Mouse (Mus musculus): ENCODE results near the gene Olfr802.

Gene Olfr802

DNA sequence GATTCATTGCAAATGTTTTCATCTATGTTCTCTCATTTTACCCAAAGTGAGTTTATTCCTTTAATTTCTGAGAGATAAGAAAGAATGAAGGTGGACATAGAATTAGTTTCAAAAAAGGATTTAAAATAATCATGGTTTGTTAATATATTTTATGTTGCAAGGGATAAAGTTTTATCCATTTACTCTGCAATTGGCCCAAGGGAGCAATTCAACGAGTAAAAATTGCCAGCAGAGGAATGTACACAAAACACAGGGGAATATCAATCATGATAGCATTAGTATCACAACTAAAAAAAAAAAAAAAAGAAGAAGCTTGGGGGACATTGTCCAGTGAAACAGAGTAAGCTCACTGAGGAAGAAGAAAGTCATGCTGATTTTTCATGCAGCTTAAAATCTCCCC lies at the start of gene Olfr802:
Gene Olfr802, minus strand, starts transcription at position 101 of the 400 bp plus-strand sequence.
- no peak for DNase-seq (ENCODE audit: low spot score)

DNA sequence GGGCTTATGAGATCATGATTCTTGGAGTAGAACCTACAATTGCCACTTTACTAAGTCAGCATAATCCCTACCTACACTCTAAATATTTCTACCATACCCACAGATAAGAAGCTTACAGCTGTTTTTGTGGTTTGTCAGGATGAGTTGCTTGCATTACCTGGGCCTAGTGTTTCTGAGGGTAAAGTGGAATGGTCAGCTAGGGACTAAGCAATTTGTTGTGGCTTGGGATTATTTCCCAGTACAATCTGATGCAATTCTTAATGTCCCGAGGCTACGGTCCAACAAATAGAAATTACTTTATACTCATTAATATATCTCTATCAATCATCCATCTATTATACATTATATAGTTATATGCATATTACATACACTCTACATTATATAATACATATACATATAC lies 41.3 kb upstream of the Olfr802 start, which contains the start of gene Olfr805:
Gene Olfr805, minus strand, starts transcription at position 101 of the 400 bp plus-strand sequence.
- DNase-seq (ENCODE audit: low spot score): no peak

DNA sequence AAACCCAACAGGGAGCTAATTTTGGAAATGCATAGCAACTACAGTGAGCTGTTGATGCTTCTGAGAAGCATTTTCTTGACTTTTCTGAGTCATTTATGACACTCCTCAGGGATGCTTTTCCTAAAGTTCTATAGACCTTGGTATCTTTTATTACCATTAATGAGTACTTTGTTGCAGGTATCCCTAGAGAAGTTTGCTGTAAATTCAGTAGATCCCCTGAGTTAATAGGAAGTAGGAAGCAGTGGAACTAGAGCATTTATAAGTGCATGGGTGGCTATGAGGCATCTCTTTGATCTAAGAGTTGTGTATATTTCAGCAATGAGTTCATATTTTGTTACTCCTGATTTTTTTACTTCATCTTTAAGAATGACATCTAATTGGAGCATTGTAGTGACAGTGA lies 14.9 kb upstream of the Olfr802 start, which contains the start of gene Olfr804:
Gene Olfr804, plus strand, starts transcription at position 301 of the 400 bp plus-strand sequence.
- no peak for DNase-seq (ENCODE audit: low spot score)

DNA sequence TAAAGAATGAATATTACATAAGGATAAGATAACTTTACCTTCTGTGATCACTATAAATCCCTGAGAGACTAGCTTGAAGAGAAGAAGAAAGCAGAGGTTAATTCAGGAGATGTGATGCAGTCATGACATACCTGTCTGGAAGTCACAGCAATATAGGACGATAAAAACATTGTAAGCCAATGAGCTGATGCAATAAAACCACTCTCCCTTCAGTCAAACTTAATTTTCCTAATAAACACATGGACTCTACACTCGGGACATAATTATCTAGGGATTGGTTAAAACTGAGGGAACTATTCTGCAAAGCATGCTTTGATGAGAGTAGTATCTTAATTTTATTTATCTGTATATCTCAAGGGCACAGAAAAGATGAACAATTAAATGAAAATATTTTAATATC lies 6.2 kb upstream of the Olfr802 start, which contains the start of gene Olfr803:
Gene Olfr803, minus strand, starts transcription at position 101 of the 400 bp plus-strand sequence.
- DNase-seq (ENCODE audit: low spot score): no peak

DNA sequence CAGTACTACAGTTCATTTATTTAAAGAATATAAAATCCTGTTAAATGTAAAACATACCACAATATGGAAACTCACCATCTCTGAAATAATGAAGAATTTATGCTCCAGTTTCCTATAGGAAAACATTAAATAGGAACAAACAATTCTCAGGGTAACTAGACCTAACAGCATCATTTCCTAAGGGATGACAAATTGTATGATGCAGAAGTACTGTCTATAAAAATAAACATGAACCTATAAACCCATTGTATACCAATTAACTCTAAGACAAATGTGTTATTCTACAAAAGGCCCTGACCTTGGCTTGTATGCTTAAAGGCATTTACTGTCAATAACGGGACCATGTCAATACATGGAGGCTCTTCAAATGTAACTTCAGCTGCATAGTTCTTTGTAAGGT lies 14.2 kb downstream of the Olfr802 start, which contains the start of gene Olfr801:
Gene Olfr801, minus strand, starts transcription at position 101 of the 400 bp plus-strand sequence.
- no peak for DNase-seq (ENCODE audit: low spot score)

DNA sequence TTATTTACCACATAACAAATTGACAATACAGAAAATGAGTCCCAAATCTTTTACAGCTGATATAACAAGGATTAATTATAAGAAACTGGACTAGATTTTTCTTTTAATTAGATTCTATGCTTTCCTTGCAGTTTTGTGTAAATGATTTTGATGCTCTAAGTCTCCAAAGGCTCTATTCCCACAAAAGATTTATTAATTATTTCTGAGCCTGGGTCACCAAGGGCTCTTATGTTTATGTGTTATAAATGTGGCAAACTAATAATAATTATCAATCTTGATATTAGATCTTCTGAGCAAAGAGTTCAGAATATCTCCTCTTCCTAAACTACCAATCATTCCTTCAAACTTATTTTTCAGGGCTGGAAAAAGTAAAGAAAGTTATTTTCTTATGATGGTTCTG lies 30.6 kb downstream of the Olfr802 start, which contains the start of gene Olfr800:
Gene Olfr800, plus strand, starts transcription at position 301 of the 400 bp plus-strand sequence.
- DNase-seq (ENCODE audit: low spot score): no peak

DNA sequence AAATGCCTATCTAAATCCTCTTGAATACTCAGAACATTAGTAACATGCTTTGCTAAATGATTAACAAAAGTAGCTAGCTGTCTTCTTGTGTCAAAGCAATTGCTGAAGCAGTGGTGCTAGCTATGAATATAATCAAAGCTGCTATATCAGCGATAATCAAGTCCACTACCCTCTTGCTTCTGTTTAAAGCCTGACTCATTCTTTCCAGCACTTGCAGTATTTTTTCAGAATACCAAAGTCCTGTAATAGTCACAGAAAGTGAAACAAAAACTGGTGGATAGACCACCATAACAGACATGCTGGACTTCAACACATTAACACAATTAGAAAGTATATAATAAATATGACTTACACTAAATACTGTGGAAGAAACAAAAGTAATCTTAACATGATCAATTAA lies 36.2 kb downstream of the Olfr802 start:
- no peak for DNase-seq (ENCODE audit: low spot score)

DNA sequence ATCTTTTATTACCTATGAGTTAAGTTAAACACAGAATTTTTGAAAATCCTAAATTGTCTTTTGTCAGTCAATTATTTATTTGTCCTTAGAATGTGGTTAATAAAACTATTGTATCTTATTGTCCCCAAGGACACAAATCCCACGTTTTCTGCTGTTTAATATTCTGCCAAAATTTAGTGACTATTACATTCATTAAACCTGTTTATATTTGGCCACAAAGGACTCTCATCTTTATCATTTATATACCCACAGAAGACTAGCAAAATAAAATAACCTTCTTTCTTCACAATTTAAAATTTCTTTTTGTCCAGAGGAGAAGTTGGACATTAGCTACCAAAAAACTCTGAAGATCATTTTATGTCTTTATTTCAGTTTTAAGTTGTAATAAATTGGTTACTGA lies 50.8 kb downstream of the Olfr802 start, which contains the start of gene Olfr799:
Gene Olfr799, plus strand, starts transcription at position 301 of the 400 bp plus-strand sequence.
- no peak for DNase-seq (ENCODE audit: low spot score)

DNA sequence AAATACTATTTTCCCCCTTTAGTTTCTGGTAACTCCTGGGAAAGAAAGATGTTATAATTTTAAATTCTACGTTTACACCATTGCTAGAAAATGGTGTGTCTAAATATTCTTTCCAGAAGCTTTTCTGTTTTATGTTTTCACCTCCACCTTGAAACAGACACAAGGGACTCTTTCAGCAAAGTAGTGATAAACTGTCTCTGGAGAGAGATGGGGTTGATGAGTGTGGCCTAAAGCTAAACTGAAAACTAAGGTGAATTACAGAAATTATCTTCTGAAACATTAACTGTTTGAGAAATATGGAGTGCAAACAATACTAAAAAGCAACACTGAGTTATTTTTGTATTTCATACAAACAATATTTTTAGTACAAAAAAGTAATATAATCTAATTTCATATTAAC lies 60.1 kb downstream of the Olfr802 start, which contains the start of gene Olfr798:
Gene Olfr798, minus strand, starts transcription at position 101 of the 400 bp plus-strand sequence.
- no peak for DNase-seq (ENCODE audit: low spot score)
